Mouse (Mus musculus) myocyte (in vitro differentiated cells): Measurements from ENCODE around the gene Mrps27. TPM values are rescaled to one million over a fixed set of nuclear protein-coding genes. Genes with fewer than 3 reads are reported as not detected.

ENCODE experiments used
- H3K27me3 ChIP-seq: one replicate; pipeline ENCODE4 v1.6.1; 2011; ENCODE audit not compliant: control insufficient read depth, insufficient read depth, insufficient read length
- H3K36me3 ChIP-seq: one replicate; pipeline ENCODE4 v1.6.1; 2011; ENCODE audit not compliant: control insufficient read depth, insufficient read depth
- H3K4me2 ChIP-seq: one replicate; pipeline ENCODE4 v1.6.1; 2011; ENCODE audit warnings: low read depth, control low read depth
- H3K4me3 ChIP-seq: one replicate; pipeline ENCODE4 v1.5.1; 2011; ENCODE audit warnings: mild to moderate bottlenecking, control low read depth, moderate library complexity
- H3K79me2 ChIP-seq: one replicate; pipeline ENCODE4 v1.6.1; 2011; ENCODE audit not compliant: control insufficient read depth, insufficient read depth
- H3ac ChIP-seq: one replicate; pipeline ENCODE4 v1.6.1; 2011; ENCODE audit not compliant: control insufficient read depth, insufficient read length
- CEBPB ChIP-seq: IDR thresholded peaks from 2 replicates; pipeline ENCODE4 v1.6.1; 2011; ENCODE audit warnings: mild to moderate bottlenecking, moderate library complexity; ENCODE audit not compliant: poor library complexity, insufficient read depth, severe bottlenecking
- E2F4 ChIP-seq: IDR thresholded peaks from one replicate; pipeline ENCODE4 v1.6.1; 2011; ENCODE audit warnings: mild to moderate bottlenecking, control low read depth, moderate library complexity; ENCODE audit not compliant: insufficient read depth
- MAX ChIP-seq: IDR thresholded peaks from one replicate; pipeline ENCODE4 v1.6.1; 2011; ENCODE audit warnings: low read depth, mild to moderate bottlenecking, control low read depth
- MYOD1 ChIP-seq, 3 experiments: IDR thresholded peaks; one replicate each; pipeline ENCODE4 v1.6.1; 2011; ENCODE audit warnings: control low read depth in 2 of 3, low read depth in 2 of 3, mild to moderate bottlenecking in 2 of 3, moderate library complexity in 1 of 3; ENCODE audit not compliant: insufficient read length in 2 of 3, control insufficient read depth in 1 of 3
- MYOG ChIP-seq, 3 experiments: IDR thresholded peaks; one replicate each; pipeline ENCODE4 v1.6.1; 2011; ENCODE audit warnings: control low read depth in 2 of 3, low read depth in 2 of 3, mild to moderate bottlenecking in 2 of 3; ENCODE audit not compliant: insufficient read length in 2 of 3, control insufficient read depth in 1 of 3, insufficient read depth in 1 of 3
- POLR2A ChIP-seq: IDR thresholded peaks from one replicate; pipeline ENCODE4 v1.6.1; 2011; ENCODE audit warnings: low read depth, mild to moderate bottlenecking, control low read depth, moderate library complexity; ENCODE audit not compliant: insufficient read length
- POLR2AphosphoS2 ChIP-seq: IDR thresholded peaks from one replicate; pipeline ENCODE4 v1.6.1; 2011; ENCODE audit warnings: low read depth, control low read depth; ENCODE audit not compliant: insufficient read length
- REST ChIP-seq: IDR thresholded peaks from one replicate; pipeline ENCODE4 v1.6.1; 2011; ENCODE audit warnings: mild to moderate bottlenecking, control low read depth, moderate library complexity; ENCODE audit not compliant: insufficient read depth, insufficient read length
- SRF ChIP-seq: IDR thresholded peaks from one replicate; pipeline ENCODE4 v1.6.1; 2011; ENCODE audit warnings: low read depth; ENCODE audit not compliant: control insufficient read depth, insufficient read length
- TCF12 ChIP-seq: IDR thresholded peaks from one replicate; pipeline ENCODE4 v1.6.1; 2011; ENCODE audit warnings: mild to moderate bottlenecking, control low read depth; ENCODE audit not compliant: poor library complexity, insufficient read depth, severe bottlenecking
- TCF3 ChIP-seq: IDR thresholded peaks from one replicate; pipeline ENCODE4 v1.6.1; 2011; ENCODE audit warnings: low read depth, control low read depth; ENCODE audit not compliant: insufficient read length
- USF1 ChIP-seq: IDR thresholded peaks from one replicate; pipeline ENCODE4 v1.6.1; 2011; ENCODE audit warnings: low read depth, mild to moderate bottlenecking, control low read depth, moderate library complexity
- polyA plus RNA-seq: library from polyadenylated mRNA; unstranded; fragments of >200 nt; fragmentation: generic; extraction: Trizol; gene quantifications from one replicate; pipeline ENCODE4 v1.2.1, GENCODE M21; 2012; ENCODE audit warnings: missing spikeins

The Mrps27 gene
- polyA plus RNA-seq, 1 experiment: 34.2 TPM

- Histone ChIP-seq H3K36me3 (peaks cover 50% of the 10 kb centered on the region), H3K4me2 (peak overlapping the region; percentile 92), H3ac (no peak overlapping the region), H3K27me3 (no peaks in the 10 kb centered on the region), H3K79me2 (peaks cover 74% of the 10 kb centered on the region), H3K4me3 (peak overlapping the region; percentile 56)
- TF ChIP-seq TCF12: no peak
- TF ChIP-seq MAX: no peak
- no peak for TF ChIP-seq USF1
- no peak for TF ChIP-seq MYOD1 (IDR thresholded peaks at IDR 0.05; ENCODE audit: control insufficient read depth in 1 of 3, insufficient read length in 2 of 3, low read depth in 2 of 3)
These were observed 99.0 kb downstream of the Mrps27 start for GRCm38 (mm10) chr13:99443484-99444175.

GRCm38 (mm10) chr13:99444431-99444871 is 99.9 kb downstream of the Mrps27 start:
- Histone ChIP-seq H3K79me2 (peaks cover 79% of the 10 kb centered on the region), H3ac (no peak overlapping the region), H3K4me3 (peak overlapping the region; percentile 56), H3K27me3 (no peaks in the 10 kb centered on the region), H3K36me3 (peaks cover 42% of the 10 kb centered on the region), H3K4me2 (peak overlapping the region; percentile 92)
- TF ChIP-seq TCF3 (no peak), MYOG (IDR thresholded peaks at IDR 0.05; ENCODE audit: control insufficient read depth in 1 of 3, insufficient read depth in 1 of 3, insufficient read length in 2 of 3, low read depth in 2 of 3) (no peak), MYOD1 (IDR thresholded peaks at IDR 0.05; ENCODE audit: control insufficient read depth in 1 of 3, insufficient read length in 2 of 3, low read depth in 2 of 3) (no peak), CEBPB (no peak), USF1 (no peak), TCF12 (no peak), E2F4 (no peak), SRF (no peak)

GRCm38 (mm10) chr13:99444880-99445279 is 100.3 kb downstream of the Mrps27 start:
- Histone ChIP-seq H3K36me3 (peaks cover 38% of the 10 kb centered on the region), H3K27me3 (no peaks in the 10 kb centered on the region), H3K4me2 (peak overlapping the region; percentile 92), H3K79me2 (peaks cover 82% of the 10 kb centered on the region), H3ac (no peak overlapping the region), H3K4me3 (peak overlapping the region; percentile 56)
- TF ChIP-seq E2F4: no peak
- peak; percentile 26 for TF ChIP-seq POLR2A
- no peak for TF ChIP-seq MYOD1 (IDR thresholded peaks at IDR 0.05; ENCODE audit: control insufficient read depth in 1 of 3, insufficient read length in 2 of 3, low read depth in 2 of 3)
- peak; percentile 14 for TF ChIP-seq POLR2AphosphoS2
- TF ChIP-seq TCF3: no peak
- peak; percentile 63 for TF ChIP-seq USF1
- no peak for TF ChIP-seq REST
- no peak for TF ChIP-seq TCF12
- TF ChIP-seq MAX: peak; percentile 40
- TF ChIP-seq MYOG (IDR thresholded peaks at IDR 0.05; ENCODE audit: control insufficient read depth in 1 of 3, insufficient read depth in 1 of 3, insufficient read length in 2 of 3, low read depth in 2 of 3): no peak
- TF ChIP-seq CEBPB: no peak
- TF ChIP-seq SRF: no peak

- Histone ChIP-seq H3K4me3 (peak overlapping the region; percentile 56), H3K27me3 (no peaks in the 10 kb centered on the region)
These were observed 102.4 kb downstream of the Mrps27 start for GRCm38 (mm10) chr13:99447002-99447401.

More at GRCm38 (mm10) chr13:99447002-99447401, 102.4 kb downstream of the Mrps27 start:
- peak overlapping the region; percentile 44 for H3ac ChIP-seq
- H3K36me3 ChIP-seq: peaks cover 20% of the 10 kb centered on the region
- peak overlapping the region; percentile 92 for H3K4me2 ChIP-seq
- peaks cover 82% of the 10 kb centered on the region for H3K79me2 ChIP-seq
- peak; percentile 9 for TF ChIP-seq TCF3
- peak; percentile 54 for TF ChIP-seq POLR2AphosphoS2
- no peak for TF ChIP-seq SRF
- no peak for TF ChIP-seq CEBPB
- no peak for TF ChIP-seq USF1
- peak in 2 of 3 experiments; percentile 65 to 68 for TF ChIP-seq MYOD1 (IDR thresholded peaks at IDR 0.05; ENCODE audit: control insufficient read depth in 1 of 3, insufficient read length in 2 of 3, low read depth in 2 of 3)
- no peak for TF ChIP-seq E2F4
- peak in 2 of 3 experiments; percentile 59 to 82 for TF ChIP-seq MYOG (IDR thresholded peaks at IDR 0.05; ENCODE audit: control insufficient read depth in 1 of 3, insufficient read depth in 1 of 3, insufficient read length in 2 of 3, low read depth in 2 of 3)
- TF ChIP-seq REST: no peak
- TF ChIP-seq TCF12: peak; percentile 33
